Mouse (Mus musculus) B cell, adult 2 months (primary cell): ENCODE measurements around the gene Tanc1.

Experiments used
- DNase-seq, 2 experiments: peaks; one replicate each; pipeline ENCODE4 v3.0.0; 2022

Tanc1 gene

DNA sequence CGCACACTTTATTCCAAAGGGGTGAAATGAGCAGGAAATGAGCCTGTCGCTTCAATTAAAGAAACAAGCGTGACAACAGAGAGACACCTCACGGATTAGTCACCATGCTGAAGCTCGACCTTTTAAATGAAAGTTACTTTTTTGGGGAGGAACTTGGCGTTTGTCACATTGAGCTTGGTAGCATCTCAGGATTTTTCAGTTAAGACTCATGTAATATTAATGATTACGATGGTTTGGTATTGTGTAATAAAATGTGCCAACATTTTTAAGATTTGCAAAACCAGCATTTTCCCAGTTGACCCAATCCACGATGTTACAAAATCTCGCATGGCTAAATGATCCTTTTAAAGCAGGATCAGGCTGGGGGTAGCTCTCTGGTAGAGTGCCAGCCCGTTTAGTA is 153.8 kb downstream of the Tanc1 start:
- no peak for DNase-seq

DNA sequence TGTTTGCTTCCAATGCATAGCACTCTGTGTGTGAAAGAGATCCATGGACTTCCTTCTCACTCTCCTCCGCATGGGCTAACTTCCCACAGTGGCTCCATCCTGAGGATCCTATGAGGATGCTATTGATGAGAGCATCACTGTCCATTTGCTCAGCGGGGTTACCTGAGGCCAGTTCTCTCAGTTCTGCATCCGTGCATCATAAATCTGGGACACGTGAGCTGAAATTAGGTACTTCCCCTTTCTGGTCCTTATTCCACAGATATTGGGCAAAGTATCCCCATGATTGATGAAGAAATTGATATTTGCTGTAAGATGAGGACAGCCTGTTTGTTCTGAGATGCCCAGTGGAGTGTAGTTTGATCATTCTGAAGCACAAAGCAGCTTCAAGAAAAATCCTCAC is 156.1 kb downstream of the Tanc1 start:
- no peak for DNase-seq

DNA sequence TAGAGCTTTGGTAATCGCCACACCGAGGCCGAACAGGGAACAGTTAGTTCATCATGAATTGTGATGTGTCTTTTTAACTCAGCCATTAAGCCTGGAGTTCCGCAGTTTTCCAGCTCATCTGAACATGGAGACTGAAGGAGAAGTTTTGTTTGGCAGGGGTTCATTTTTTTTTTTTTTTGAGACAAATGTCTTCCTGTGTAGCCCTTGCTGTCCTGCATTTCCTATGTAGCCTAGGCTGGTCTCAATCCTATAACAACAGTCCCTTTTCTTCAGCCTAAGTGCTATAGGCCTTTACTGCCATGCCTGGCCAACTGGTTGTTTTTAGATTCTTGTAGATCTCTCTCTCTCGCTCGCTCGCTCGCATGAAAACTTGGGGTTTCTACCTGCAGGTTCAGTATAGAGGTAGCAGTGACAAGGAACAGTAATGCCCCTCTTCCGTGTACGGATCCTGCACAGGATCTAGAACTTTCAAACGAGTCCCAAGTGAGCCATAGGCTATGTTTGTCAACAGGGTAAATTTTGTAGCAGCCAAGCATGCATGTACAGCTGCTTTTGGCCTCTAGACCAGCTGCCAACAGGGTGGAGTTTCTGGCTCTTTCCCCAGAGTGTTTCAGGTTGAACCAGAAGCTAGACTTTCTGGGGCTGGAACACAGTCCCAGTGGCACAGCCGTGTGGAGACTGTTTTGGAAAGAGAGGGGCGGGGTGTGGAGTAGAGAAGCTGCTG is 157.0 kb downstream of the Tanc1 start:
- DNase-seq, result no peak

DNA sequence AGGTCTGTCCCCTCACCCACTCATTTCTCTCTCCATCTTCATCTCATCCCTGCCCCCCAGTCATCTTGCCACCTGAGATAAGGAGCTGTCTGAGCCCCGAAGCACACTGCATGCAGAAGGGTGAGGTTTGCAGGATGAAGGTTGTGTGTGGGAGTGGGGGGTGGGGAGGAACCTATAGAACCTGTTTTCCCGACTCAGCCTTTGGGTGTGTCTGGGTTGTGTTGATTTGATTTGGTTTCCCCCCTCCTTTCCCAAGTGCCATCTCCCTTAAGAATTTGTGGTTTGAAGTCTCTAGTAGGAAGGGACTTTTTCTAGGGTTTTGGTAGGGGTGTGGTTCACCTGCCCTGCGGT is 157.5 kb downstream of the Tanc1 start:
- no peak for DNase-seq

DNA sequence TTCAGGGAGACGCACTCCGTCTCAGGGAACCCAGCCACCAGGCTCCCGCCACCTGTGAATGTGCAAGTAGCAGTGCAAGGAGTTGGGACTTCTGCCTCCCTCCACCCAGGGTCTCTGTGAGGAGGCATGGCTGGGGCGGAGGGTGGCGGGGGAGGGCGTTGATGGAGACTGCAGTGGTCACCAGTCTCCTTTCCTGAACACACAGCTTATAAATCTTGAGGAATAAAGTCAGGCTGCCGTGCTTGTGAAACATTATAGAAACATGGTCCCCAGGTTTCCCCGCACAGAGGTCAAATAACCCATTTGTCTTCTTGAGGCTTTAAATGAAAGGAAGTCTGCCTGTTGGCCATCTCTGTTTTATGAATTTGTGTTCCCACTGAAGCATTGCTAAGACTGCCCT is 159.9 kb downstream of the Tanc1 start:
- DNase-seq, result no peak

DNA sequence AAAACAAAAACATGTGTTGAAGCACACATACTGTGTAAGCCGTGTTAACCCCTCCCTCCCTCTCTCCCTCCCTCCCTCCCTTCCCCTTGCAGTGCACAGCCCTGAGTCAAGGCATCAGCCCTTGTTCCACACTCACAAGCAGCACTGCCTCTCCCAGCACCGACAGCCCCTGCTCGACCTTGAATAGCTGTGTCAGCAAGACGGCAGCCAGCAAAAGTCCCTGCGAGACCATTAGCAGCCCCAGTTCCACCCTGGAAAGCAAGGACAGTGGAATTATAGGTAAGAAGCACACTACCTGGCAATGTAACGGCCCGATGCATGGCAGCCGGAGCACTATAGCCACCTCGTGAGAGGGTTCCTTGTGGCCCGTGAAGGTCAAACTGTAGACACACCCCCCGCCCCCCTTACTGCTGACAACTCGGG is 160.4 kb downstream of the Tanc1 start:
- no peak for DNase-seq

DNA sequence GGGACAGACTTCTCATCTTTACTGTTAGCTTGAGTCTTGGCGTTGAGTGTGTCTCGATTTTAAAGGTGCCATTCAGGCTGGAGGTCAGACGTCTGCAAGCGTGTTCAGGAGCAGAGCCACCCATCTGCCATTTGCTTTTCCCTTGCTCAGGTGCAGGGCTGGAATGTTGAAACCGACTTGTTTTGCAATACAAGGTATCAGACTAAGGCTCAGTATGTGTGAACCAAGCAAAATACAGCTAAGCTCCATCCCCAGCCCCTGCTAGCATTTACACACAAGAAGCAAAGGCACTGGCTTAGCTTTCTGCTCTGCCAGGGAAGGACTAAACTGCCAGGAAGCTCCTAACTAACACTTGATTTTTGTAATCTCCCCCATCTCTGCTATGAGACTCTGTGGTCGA is 162.5 kb downstream of the Tanc1 start:
- DNase-seq, result no peak

DNA sequence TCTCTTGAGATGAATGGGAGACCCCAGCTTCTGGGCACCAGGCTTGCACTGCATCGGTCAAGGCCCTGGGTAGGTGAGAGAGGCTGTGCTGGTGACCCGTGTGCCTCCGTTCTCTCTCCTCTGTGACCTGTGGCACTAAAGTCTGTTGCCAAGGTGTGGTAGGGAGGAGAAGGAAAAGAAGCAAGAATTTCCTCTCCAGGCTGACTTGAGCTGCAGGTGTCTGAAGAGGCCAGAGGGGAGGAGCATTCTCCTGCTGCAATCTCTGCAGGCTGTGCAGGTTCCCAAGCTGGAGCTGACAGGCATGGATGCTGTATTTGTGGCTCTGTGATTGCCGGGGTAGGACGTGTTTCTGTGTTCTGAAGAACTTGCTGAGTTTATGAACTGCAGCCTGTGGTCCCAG is 163.3 kb downstream of the Tanc1 start:
- no peak for DNase-seq

DNA sequence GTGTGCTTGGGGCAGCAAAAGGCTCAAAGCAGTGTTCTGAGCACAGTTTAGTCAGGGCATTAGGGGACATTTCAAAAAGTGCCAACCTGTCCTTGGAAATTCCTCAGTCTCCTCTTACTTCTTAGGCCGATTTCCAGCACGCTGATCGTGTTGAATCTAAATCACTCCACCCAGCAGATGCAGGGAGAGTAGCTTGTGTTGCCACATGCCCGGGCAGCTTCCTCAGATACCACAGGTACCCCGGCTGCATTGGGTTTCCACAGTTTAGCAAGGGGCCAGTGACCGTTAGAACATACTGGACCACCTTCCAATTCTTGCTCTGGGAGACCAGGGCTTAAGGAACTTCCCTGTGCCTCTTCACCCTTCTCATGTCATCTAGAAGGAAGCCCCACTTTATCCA is 164.0 kb downstream of the Tanc1 start:
- no peak for DNase-seq

DNA sequence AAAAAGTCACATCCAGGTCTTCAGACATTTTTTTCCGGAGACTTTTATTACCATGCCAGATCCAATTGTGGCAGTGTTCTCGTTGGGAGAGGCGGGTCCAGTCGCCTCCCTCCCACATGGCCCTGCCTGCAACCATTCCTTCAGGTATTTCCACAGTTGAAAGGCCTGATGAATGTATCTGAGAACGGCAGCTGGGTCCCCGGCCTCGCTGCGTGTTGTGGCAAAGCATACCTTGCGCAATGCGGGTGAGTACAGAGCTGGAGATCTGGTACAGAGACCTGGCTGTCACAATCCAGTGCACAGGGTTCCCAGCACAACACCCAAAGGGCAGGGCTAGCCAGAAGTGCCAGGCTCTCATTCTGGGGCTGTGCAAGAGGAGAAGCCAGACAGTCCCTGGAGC is 167.5 kb downstream of the Tanc1 start:
- no peak for DNase-seq

DNA sequence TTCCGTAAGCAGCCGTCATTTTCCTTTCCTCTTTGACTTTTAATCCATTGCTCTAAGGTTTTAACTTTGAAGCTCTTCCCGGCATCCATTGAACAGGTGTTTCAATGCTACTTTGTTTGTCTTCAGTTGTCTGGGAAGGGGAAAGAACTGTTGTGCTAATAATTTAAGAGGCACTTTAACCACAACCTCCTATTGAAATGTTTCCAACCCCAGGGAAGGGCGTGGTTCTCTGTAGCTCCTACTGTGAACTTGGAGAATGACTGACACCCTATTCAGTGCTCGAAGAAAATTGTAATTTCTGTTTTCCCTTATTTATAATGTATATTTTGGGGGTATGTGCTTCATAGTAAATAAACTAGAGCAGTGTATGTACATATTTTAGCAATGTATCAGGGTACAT is 168.4 kb downstream of the Tanc1 start:
- DNase-seq, result no peak

DNA sequence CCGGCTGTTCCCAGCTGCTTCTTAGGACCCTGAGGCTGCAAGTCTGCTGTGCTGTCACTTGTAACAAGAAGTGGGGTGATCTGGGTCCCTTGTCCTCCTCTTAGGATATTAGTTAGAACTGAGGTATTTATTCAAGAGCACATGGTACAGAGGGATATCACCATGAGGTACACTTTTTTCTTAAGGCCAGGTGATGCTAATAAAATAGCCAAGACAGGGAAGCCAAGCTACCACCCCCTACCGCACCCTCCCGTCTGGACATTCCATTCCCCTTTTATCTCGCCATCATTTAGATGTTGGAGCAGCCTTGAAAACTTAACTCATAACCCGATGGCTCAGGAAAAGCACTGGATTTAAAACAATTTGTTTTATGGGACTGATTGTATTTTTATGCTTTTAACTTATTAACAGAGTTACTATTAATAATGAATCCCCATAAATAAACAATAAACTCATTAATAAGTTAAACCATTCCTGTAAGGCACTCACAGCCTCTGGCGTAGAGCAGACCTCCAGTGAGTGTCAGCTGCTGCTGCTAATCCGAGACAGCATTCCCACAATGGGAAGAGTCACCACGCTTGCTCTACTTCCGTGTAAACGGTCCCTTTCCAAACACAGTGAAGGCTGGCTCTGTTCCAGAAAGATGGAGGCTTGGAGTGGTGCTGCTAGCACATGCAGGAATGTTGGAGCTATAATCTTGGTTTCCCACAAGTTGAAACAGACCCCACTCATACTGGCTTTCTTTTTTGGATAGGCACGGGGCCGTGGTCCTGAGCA is 171.4 kb downstream of the Tanc1 start:
- DNase-seq, result no peak

DNA sequence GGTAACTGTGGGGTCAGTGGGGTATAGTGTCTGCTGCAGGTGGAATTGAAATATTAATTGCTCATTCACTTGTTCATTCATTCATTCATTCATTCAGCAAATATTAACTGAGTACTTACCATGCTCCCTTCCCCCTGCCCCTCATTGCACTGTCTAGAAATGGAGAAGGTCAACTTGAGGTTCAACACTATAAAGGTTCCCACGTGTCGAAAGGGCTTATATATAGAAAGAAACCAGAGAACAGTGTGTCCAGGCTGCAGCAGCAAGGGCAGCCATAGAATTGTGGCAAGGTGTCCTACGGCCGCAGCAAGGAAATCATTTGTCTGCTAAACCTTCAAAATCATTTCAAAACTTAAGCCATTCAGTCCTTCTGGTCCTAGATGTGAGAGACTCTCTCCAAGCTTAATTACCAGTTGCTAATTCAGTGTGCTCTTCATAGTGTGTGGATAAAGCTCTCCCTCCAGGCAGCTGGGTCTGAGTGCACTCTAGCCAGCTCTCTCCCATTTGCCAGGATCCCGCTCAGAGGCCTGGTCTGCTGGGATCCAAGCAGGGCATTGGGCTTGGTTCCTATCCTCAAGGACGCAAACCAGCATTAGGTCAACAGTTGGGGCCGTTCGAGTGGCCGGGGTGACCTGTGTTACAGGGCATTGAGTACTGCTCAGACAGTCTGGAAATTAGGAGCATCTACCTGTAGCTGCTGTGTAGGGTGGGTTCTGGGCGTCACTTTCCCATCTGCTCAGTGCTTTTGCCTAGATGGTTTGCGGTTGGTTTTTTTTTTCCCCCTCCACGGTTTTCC is 172.2 kb downstream of the Tanc1 start:
- DNase-seq, result no peak

DNA sequence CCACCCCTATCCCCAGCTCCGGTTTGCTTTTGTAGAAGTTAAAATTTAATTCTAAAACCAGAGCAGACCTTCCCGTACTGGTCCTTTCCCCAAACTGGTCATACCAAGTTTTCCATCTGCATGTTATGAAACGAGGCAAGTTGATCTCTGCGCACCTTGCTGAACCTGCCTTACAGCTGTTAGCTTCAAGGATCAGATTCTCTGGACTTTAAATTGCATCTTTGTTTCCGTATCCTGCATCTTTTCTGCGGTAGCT is 172.7 kb downstream of the Tanc1 start:
- DNase-seq, result no peak

DNA sequence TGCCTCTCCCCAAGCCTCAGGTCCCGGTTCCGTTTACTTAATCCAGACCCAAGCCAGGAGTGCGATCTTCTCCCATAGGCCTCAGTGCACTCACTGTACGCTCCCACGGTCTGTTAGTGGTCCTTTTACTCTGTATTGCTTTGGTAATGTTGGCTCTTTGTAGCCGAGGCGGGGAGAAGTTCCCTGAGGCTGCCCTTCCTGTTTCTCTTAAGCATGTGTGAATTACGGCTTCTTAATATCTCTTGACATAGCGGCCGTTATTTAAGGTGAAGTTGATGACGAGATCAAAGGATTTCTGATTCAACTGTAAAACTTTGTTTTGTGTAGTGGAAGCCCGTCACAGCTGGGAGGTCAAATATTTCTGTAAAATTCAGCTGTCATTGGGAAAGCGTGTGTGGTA is 173.8 kb downstream of the Tanc1 start:
- DNase-seq, result no peak

DNA sequence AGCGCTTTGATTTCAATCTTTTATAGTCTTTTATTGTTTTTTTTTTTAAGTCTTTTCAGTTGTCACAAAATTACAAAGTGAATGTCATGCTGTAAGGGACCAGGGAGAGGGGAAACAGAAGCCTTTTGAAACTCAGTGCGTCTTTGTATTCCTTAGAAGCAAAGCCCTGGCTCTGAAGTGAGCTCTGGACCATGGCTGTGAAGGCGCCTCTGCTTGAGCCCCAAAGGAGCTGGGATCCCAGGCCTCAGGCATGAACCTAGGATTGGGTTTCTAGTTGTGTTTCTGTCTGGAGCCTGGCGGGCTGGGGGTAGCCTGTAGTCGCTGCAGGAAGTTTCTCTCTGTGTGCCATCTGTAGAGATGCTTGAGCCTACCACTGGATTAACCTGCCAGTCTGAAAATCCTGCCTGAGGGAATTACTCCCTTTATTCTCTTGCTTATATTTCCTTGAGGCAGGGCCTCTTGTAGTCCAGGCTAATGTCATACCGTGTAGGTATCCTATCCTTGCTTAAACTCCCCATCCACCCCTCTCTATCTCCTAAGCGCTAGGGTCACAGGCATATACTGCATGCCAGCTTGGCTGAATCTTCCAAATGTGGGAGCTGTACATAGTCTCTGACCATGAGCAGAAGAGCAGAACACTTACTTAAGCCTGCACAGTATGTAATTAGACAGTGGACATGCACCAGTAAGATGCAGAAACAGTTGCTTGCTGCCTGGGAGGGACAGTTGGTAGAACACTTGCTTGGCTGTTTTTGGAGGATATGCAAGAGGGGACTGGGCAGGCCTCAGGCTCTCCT is 177.1 kb downstream of the Tanc1 start:
- no peak for DNase-seq

DNA sequence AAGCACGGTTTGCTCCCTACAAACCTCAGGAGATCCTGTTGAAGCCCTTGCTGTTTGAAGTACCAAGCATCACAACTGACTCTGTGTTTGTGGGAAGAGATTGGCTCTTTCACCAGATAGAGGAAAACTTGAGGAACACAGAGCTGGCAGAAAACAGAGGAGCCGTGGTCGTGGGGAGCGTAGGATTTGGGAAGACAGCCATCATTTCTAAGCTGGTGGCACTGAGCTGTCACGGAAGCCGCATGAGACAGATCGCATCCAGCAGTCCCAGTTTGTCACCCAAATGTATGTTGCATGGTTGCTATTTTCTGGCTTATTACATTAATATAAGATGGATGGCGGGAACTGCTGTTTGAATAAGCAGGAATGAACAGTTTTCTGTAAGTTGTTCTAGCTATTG is 179.8 kb downstream of the Tanc1 start:
- no peak for DNase-seq

DNA sequence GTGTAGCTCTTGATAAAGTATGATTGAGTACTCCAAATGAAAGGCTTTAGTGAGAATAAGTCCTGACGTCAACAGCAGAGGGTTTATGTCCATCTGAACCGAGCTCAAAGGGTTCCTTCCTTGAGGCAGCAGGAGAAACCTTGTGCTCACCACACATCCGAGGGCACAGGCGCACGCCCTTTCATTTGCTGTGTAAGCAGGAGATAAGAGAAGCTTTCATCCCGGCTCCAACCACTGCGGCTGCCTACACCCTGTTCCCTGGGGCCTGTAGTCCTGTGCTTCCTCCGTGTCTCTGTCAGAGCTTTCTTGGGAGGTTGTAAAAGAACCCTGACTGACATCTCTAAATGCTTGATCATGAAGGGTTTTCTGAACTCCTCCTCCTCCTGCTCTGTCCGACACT is 181.5 kb downstream of the Tanc1 start:
- DNase-seq, result no peak

DNA sequence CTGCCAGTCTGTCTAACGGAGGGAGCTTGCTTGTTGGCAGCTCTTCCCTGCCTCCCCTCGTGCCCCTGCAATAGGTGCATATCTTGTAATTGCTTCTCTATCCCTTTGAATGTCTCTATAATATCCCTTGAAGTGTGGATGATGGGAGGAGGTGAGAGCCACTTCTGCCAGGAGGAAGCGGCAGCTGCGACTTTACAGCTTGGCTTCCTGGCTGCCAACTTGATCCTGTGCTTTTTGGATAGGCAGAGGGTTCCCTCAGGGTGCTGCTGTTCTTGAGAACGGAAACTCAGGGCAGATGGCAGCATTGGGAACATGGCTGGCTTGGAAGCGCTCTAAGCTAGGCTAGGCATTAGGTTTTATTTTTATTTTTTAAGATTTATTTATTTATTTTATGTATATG is 183.0 kb downstream of the Tanc1 start:
- DNase-seq, result no peak

DNA sequence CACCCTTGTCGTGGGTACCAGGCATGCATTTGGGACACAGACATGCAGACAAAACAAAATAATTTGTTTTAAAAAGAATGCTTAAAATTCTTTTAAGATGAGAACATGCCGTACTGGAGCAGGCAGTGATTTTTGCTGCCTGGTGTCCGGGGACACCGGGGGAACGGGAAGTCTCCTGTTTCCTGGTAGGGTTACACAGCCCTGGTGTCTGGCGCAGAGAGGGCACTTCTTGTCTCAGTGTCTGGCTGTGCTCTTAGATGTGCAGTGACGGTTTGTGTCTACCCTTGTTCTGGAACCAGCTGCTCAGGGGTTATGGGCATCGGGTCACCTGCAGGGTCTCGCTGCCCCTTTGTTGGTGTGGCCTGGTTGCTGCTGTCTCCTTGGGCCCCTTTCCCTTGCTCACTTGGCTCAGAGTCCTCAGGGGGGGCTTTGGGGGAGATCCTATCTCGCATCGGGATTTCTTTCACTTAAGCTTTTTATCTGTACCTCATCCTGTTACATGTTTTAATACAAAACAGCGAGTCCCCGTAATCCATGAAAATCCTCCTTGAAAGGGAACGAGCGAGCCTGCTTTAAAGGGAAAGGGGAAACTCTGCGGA is 187.2 kb downstream of the Tanc1 start:
- no peak for DNase-seq

DNA sequence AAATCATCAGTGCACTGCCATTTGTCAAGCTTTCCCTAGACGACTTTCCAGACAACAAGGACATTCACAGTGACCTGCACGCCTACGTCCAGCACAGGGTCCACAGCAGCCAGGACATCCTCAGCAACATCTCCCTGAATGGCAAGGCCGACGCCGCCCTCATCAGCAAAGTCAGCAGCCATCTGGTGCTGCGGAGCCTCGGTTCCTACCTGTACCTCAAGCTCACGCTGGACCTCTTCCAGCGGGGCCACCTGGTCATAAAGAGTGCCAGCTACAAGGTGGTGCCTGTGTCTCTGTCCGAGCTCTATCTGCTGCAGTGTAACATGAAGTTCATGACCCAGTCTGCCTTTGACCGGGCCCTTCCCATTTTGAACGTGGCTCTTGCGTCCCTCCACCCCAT is 187.7 kb downstream of the Tanc1 start:
- no peak for DNase-seq

DNA sequence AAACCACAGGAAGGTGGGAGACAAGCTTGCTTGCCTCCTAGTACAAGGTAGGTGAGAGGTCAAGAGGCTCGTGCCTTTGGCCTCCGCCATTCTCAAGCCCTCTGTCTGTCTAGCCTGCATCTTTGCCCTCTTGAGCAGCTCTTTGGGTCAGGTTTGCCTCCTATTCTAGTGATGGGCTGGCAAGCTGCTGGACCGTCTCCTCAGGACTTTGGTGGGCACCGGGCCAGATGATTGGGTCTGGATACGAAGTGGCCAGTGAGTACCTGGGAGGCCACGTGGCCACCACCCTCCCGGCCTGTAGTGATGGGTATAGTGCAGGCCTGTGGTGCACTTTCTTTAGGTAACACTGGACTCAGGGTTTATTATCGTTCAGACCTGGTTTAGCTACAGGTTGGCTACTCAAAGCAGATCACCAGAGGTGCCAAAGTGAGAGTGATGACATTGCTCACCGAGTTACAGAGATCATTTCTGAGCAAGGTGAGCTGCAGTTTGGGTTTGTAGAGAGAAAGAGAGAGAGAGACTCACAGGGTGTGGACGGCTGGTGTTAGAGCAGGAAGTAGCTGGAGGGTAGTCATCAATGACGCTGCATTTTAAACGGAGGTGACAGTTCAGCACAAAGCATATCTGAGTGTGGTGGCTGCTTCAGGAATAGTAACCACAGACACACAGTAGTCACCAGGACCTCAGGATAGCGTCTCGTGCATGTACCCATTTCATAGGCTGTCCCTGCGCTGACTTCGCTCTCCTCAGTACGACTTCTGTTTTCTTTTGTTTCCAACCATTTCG is 188.8 kb downstream of the Tanc1 start:
- no peak for DNase-seq
